ENCODE assay signal across 8 mouse cellular contexts in the genomic region with DNA sequence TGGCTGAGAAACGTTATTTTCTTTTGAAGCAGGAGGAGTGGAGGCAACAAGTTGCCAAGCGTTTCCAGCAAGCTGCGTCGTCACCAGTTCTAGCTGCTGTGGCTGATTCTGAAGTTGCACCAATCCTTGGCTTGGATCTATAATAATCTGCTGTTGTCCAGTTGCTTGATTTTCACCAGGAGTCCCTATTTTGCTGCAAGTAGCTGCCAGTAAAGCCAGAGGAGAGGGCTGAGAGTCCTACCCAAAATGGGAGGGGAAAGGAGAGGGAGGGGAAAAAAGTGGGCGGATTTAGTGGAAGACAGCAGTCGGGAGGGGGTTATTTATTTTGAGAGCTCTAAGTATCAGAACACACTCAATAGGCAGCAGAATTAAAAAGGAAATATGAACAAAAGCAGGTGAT.
DNase-seq lines count a peak whose midpoint lies in the region.

No protein-coding gene starts in this region.

- DNase-seq in urinary bladder, postnatal 14 days (ENCODE audit: low spot score), result peak; percentile 54
- no peak for DNase-seq in urinary bladder, postnatal 10 days (ENCODE audit: low spot score)
- peak; percentile 75 for DNase-seq in cerebellum, adult 9-10 months
- DNase-seq in heart, adult 11 months, result peak; percentile 98
- DNase-seq in kidney, adult 18-20 months, result peak; percentile 40
- DNase-seq in lung, adult 18-20 months, result peak; percentile 63 to 81
- peak; percentile 47 for DNase-seq in retina, embryonic 14.5 days (ENCODE audit: low spot score)
- DNase-seq in B cell, adult 2 months, result no peak

Comparison
In these comparisons a context has a peak if more than half of its experiments do, and no peak if none do; other contexts are left out.
1. DNase-seq: peak in urinary bladder, postnatal 14 days (single experiment), cerebellum, adult 9-10 months (single experiment), heart, adult 11 months (single experiment), kidney, adult 18-20 months (single experiment), lung, adult 18-20 months (2 of 2) and retina, embryonic 14.5 days (single experiment); none in urinary bladder, postnatal 10 days (single experiment) and B cell, adult 2 months (0 of 2).